Mouse (Mus musculus): ENCODE data around the gene Themis. TPM values are rescaled to one million over a fixed set of nuclear protein-coding genes. Genes with fewer than 3 reads are reported as not detected.
A peak's percentile ranks its signal among the peaks of the same experiment; 100 is the strongest.

Themis gene
- polyA plus RNA-seq, 1 experiment from 2014 or later: not detected

DNA sequence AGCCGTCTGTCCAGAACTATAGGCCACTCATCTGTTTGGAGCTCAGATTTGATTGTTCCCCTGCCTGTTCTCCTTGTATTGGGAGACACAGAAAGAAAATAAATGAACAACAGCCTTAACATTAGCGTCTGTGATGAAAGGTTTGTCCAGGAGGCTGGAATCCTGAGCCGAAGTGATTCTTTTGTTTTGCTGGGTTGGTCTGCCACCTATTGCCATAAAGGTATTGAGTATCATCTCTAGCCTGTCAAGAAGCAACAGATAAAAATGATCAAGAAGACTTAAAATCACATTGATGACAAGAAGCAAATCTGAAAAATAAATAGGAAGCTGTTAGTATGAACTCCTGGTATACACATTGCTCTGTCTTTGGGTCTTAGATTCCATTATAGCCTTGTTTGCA is 53.7 kb downstream of the Themis start:
- 57% methylated on average over 3 of the region's 3 CpGs for WGBS
- no peak overlapping the region for H3K4me3 ChIP-seq (ENCODE audit: low read depth, low read length)
- H3K4me2 ChIP-seq: no peak overlapping the region
- H3K9ac ChIP-seq: no peak overlapping the region
- no peak overlapping the region for H3K27ac ChIP-seq (ENCODE audit: low read depth)
- H3K9me3 ChIP-seq (ENCODE audit: low read depth, low read length): no peaks in the 10 kb centered on the region
- H3K36me3 ChIP-seq (ENCODE audit: insufficient read depth): no peaks in the 10 kb centered on the region
- H3K27me3 ChIP-seq (ENCODE audit: insufficient read depth, low read length): no peaks in the 10 kb centered on the region
- ATAC-seq (ENCODE audit: insufficient read depth): no peak
- no peaks in the 10 kb centered on the region; the same call in 1 of the 2 replicates for H3K4me1 ChIP-seq (ENCODE audit: insufficient read depth)
- no peak for TF ChIP-seq CTCF (IDR thresholded peaks at IDR 0.05; ENCODE audit: low read depth)
- no peak for DNase-seq

- DNase-seq: no peak
- Histone ChIP-seq H3K4me1 (ENCODE audit: insufficient read depth) (no peaks in the 10 kb centered on the region; the same call in 1 of the 2 replicates), H3K4me2 (no peak overlapping the region), H3K4me3 (ENCODE audit: low read depth, low read length) (no peak overlapping the region), H3K9me3 (ENCODE audit: low read depth, low read length) (no peaks in the 10 kb centered on the region), H3K27me3 (ENCODE audit: insufficient read depth, low read length) (no peaks in the 10 kb centered on the region), H3K27ac (ENCODE audit: low read depth) (no peak overlapping the region), H3K36me3 (ENCODE audit: insufficient read depth) (no peaks in the 10 kb centered on the region), H3K9ac (no peak overlapping the region)
- ATAC-seq (ENCODE audit: insufficient read depth): no peak
- 86% methylated on average over 7 of the region's 7 CpGs for WGBS
- TF ChIP-seq CTCF (IDR thresholded peaks at IDR 0.05; ENCODE audit: low read depth): no peak
Observed at GRCm38 (mm10) chr10:28723266-28723665, 55.1 kb downstream of the Themis start.

DNA sequence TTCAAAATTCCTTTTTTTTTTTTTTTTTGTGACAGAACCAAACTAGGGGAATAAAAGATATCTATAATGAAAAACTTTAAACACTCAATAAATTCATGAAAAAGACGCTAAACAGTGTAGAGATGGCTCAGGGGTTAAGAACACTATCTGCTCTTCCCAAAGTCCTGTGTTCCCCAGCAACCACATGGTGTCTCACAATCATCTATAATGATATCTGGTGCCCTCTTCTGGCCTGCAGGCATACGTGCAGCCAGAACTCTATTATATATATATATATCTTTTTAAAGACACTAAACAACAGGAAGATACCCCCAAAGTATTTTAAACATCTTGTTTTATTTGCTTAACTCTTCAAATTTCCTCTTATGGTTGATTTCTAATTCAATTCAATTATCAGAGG is 62.0 kb downstream of the Themis start:
- H3K4me1 ChIP-seq (ENCODE audit: insufficient read depth): no peaks in the 10 kb centered on the region; the same call in 1 of the 2 replicates
- no peak overlapping the region for H3K4me3 ChIP-seq (ENCODE audit: low read depth, low read length)
- peak; percentile 68; the same call in 1 of the 2 replicates for ATAC-seq (ENCODE audit: insufficient read depth)
- no peaks in the 10 kb centered on the region for H3K9me3 ChIP-seq (ENCODE audit: low read depth, low read length)
- H3K36me3 ChIP-seq (ENCODE audit: insufficient read depth): no peaks in the 10 kb centered on the region
- 5% methylated on average over 2 of the region's 2 CpGs for WGBS
- peak; percentile 69 for TF ChIP-seq CTCF (IDR thresholded peaks at IDR 0.05; ENCODE audit: low read depth)
- DNase-seq: peak; percentile 75
- no peak overlapping the region for H3K9ac ChIP-seq
- no peak overlapping the region for H3K27ac ChIP-seq (ENCODE audit: low read depth)
- H3K27me3 ChIP-seq (ENCODE audit: insufficient read depth, low read length): no peaks in the 10 kb centered on the region
- H3K4me2 ChIP-seq: no peak overlapping the region

DNA sequence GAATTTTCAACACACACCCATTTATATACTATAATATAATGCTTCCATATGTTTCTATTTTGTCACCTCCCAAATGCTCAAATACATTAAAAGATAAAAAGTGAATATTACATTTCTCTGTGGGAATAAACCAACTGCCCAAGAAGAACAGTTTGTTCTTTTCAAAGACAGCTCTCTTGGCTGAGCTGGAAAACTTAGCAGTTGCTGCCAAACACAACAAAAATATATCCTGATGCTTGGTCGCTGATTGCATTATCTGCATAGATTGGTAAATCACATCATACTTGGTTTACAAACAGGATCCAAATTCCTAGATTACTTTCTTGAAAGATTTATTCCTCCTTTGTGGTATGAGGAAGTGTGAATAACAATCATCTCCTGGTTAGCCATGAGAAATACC is 69.8 kb downstream of the Themis start:
- TF ChIP-seq CTCF (IDR thresholded peaks at IDR 0.05; ENCODE audit: low read depth): no peak
- Histone ChIP-seq H3K27ac (ENCODE audit: low read depth) (no peak overlapping the region), H3K27me3 (ENCODE audit: insufficient read depth, low read length) (no peaks in the 10 kb centered on the region), H3K9me3 (ENCODE audit: low read depth, low read length) (no peaks in the 10 kb centered on the region), H3K4me3 (ENCODE audit: low read depth, low read length) (no peak overlapping the region), H3K36me3 (ENCODE audit: insufficient read depth) (no peaks in the 10 kb centered on the region), H3K4me1 (ENCODE audit: insufficient read depth) (no peaks in the 10 kb centered on the region), H3K4me2 (no peak overlapping the region), H3K9ac (no peak overlapping the region)
- WGBS: 32% methylated on average over 1 of the region's 1 CpGs
- ATAC-seq (ENCODE audit: insufficient read depth) (peak; percentile 85), DNase-seq (peak; percentile 85)

GRCm38 (mm10) chr10:28746426-28746825 is 78.3 kb downstream of the Themis start:
- DNase-seq: no peak
- Histone ChIP-seq H3K4me3 (ENCODE audit: low read depth, low read length) (no peak overlapping the region), H3K4me2 (no peak overlapping the region), H3K9ac (no peak overlapping the region), H3K9me3 (ENCODE audit: low read depth, low read length) (no peaks in the 10 kb centered on the region), H3K27ac (ENCODE audit: low read depth) (no peak overlapping the region), H3K36me3 (ENCODE audit: insufficient read depth) (no peaks in the 10 kb centered on the region), H3K27me3 (ENCODE audit: insufficient read depth, low read length) (no peaks in the 10 kb centered on the region), H3K4me1 (ENCODE audit: insufficient read depth) (no peaks in the 10 kb centered on the region)
- no peak for ATAC-seq (ENCODE audit: insufficient read depth)
- no peak for TF ChIP-seq CTCF (IDR thresholded peaks at IDR 0.05; ENCODE audit: low read depth)

GRCm38 (mm10) chr10:28753321-28753720 is 85.2 kb downstream of the Themis start:
- Histone ChIP-seq H3K27ac (ENCODE audit: low read depth) (no peak overlapping the region), H3K4me1 (ENCODE audit: insufficient read depth) (no peaks in the 10 kb centered on the region), H3K9ac (no peak overlapping the region), H3K4me2 (no peak overlapping the region), H3K4me3 (ENCODE audit: low read depth, low read length) (no peak overlapping the region), H3K9me3 (ENCODE audit: low read depth, low read length) (no peaks in the 10 kb centered on the region), H3K36me3 (ENCODE audit: insufficient read depth) (no peaks in the 10 kb centered on the region), H3K27me3 (ENCODE audit: insufficient read depth, low read length) (no peaks in the 10 kb centered on the region)
- ATAC-seq (ENCODE audit: insufficient read depth): no peak
- WGBS: 63% methylated on average over 2 of the region's 2 CpGs
- DNase-seq: no peak
- no peak for TF ChIP-seq CTCF (IDR thresholded peaks at IDR 0.05; ENCODE audit: low read depth)

DNA sequence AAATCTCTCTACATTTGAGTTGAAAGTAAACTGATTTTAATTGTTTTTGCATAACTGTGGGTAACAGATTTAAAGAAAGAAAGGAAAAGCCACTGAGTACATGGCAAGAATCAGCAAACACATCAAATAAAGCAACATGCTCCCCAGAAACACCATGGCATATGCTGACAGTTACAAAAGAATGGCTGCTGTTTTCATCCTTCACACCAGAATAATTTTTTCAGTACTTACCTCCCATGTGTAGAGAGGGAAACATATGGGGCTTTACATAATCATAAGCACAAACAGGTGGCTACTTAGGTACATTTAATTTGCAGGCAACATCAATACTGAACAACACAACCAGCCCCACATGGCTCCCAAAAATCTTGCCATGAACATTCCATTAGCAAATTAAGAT is 86.8 kb downstream of the Themis start:
- Histone ChIP-seq H3K4me1 (ENCODE audit: insufficient read depth) (no peaks in the 10 kb centered on the region), H3K36me3 (ENCODE audit: insufficient read depth) (no peaks in the 10 kb centered on the region), H3K27ac (ENCODE audit: low read depth) (no peak overlapping the region), H3K4me3 (ENCODE audit: low read depth, low read length) (no peak overlapping the region), H3K27me3 (ENCODE audit: insufficient read depth, low read length) (no peaks in the 10 kb centered on the region), H3K4me2 (no peak overlapping the region), H3K9ac (no peak overlapping the region), H3K9me3 (ENCODE audit: low read depth, low read length) (no peaks in the 10 kb centered on the region)
- no peak for ATAC-seq (ENCODE audit: insufficient read depth)
- no peak for DNase-seq
- TF ChIP-seq CTCF (IDR thresholded peaks at IDR 0.05; ENCODE audit: low read depth): no peak

All from lung, embryonic 14.5 days (tissue).